Mouse (Mus musculus): ENCODE measurements around the gene Aunip.

The Aunip gene

GRCm38 (mm10) chr4:134514309-134514930, 3.6 kb downstream of the Aunip start:
- in situ Hi-C loops (cut with MboI; ENCODE audit: low sequenced_read_pairs): no loop called here

GRCm38 (mm10) chr4:134515614-134516013, 4.8 kb downstream of the Aunip start:
- in situ Hi-C loops (cut with MboI; ENCODE audit: low sequenced_read_pairs): no loop called here

- in situ Hi-C loops (cut with MboI; ENCODE audit: low sequenced_read_pairs): no loop called here
Observed at GRCm38 (mm10) chr4:134516981-134517380, 6.2 kb downstream of the Aunip start.

- in situ Hi-C loops (cut with MboI; ENCODE audit: low sequenced_read_pairs): no loop called here
Observed at GRCm38 (mm10) chr4:134517719-134518118, 6.9 kb downstream of the Aunip start.

- in situ Hi-C loops (cut with MboI; ENCODE audit: low sequenced_read_pairs): no loop called here
Observed at GRCm38 (mm10) chr4:134518541-134518940, 7.7 kb downstream of the Aunip start.

GRCm38 (mm10) chr4:134519281-134519680, 8.5 kb downstream of the Aunip start:
- in situ Hi-C loops (cut with MboI; ENCODE audit: low sequenced_read_pairs): no loop called here

GRCm38 (mm10) chr4:134523447-134523846, 12.6 kb downstream of the Aunip start:
- in situ Hi-C loops (cut with MboI; ENCODE audit: low sequenced_read_pairs): no loop called here

GRCm38 (mm10) chr4:134525806-134526205, 15.0 kb downstream of the Aunip start:
- in situ Hi-C loops (cut with MboI; ENCODE audit: low sequenced_read_pairs): no loop called here

- in situ Hi-C loops (cut with MboI; ENCODE audit: low sequenced_read_pairs): no loop called here
Observed at GRCm38 (mm10) chr4:134526220-134526619, 15.4 kb downstream of the Aunip start.

GRCm38 (mm10) chr4:134532928-134533327, 22.1 kb downstream of the Aunip start:
- in situ Hi-C loops (cut with MboI; ENCODE audit: low sequenced_read_pairs): no loop called here

- in situ Hi-C loops (cut with MboI; ENCODE audit: low sequenced_read_pairs): no loop called here
Observed at GRCm38 (mm10) chr4:134533421-134533820, 22.6 kb downstream of the Aunip start.

- in situ Hi-C loops (cut with MboI; ENCODE audit: low sequenced_read_pairs): no loop called here
Observed at GRCm38 (mm10) chr4:134534124-134534886, 23.5 kb downstream of the Aunip start.

- in situ Hi-C loops (cut with MboI; ENCODE audit: low sequenced_read_pairs): no loop called here
Observed at GRCm38 (mm10) chr4:134534932-134535786, 24.4 kb downstream of the Aunip start, which contains the start of gene Mtfr1l. TSS of gene Mtfr1l (minus strand) at chr4:134535387.

- in situ Hi-C loops (cut with MboI; ENCODE audit: low sequenced_read_pairs): no loop called here
Observed at GRCm38 (mm10) chr4:134535787-134536151, 25.0 kb downstream of the Aunip start.

- in situ Hi-C loops (cut with MboI; ENCODE audit: low sequenced_read_pairs): no loop called here
Observed at GRCm38 (mm10) chr4:134538997-134539580, 28.3 kb downstream of the Aunip start.

- in situ Hi-C loops (cut with MboI; ENCODE audit: low sequenced_read_pairs): loop anchor here (5.0 kb wide), 1 partner anchor 170 kb away; no protein-coding TSS in a partner anchor
Observed at GRCm38 (mm10) chr4:134542726-134543125, 31.9 kb downstream of the Aunip start.

GRCm38 (mm10) chr4:134543261-134543660, 32.5 kb downstream of the Aunip start:
- in situ Hi-C loops (cut with MboI; ENCODE audit: low sequenced_read_pairs): loop anchor here (5.0 kb wide), 1 partner anchor 169 kb away; no protein-coding TSS in a partner anchor

GRCm38 (mm10) chr4:134546814-134547705, 36.3 kb downstream of the Aunip start:
- in situ Hi-C loops (cut with MboI; ENCODE audit: low sequenced_read_pairs): no loop called here

GRCm38 (mm10) chr4:134548169-134548938, 37.6 kb downstream of the Aunip start:
- in situ Hi-C loops (cut with MboI; ENCODE audit: low sequenced_read_pairs): no loop called here
